Mouse (Mus musculus) ES-E14 (cell line): ENCODE data around the gene Cops3.

Experiments
- CHD2 ChIP-seq: IDR thresholded peaks from 2 replicates; pipeline ENCODE4 v1.6.1; 2014; ENCODE audit warnings: mild to moderate bottlenecking, low read depth, low read length, inconsistent platforms
- HCFC1 ChIP-seq: IDR thresholded peaks from 2 replicates; pipeline ENCODE4 v1.6.1; 2012; ENCODE audit warnings: low read length, inconsistent platforms, borderline replicate concordance; ENCODE audit not compliant: insufficient read depth
- MAFK ChIP-seq: IDR thresholded peaks from 2 replicates; pipeline ENCODE4 v1.6.1; 2014; ENCODE audit warnings: mild to moderate bottlenecking, low read depth, low read length, inconsistent platforms; ENCODE audit not compliant: insufficient read depth
- ZC3H11A ChIP-seq: IDR thresholded peaks from 2 replicates; pipeline ENCODE4 v1.6.1; 2012; ENCODE audit warnings: low read depth, mild to moderate bottlenecking, inconsistent platforms, low read length, borderline replicate concordance

DNA sequence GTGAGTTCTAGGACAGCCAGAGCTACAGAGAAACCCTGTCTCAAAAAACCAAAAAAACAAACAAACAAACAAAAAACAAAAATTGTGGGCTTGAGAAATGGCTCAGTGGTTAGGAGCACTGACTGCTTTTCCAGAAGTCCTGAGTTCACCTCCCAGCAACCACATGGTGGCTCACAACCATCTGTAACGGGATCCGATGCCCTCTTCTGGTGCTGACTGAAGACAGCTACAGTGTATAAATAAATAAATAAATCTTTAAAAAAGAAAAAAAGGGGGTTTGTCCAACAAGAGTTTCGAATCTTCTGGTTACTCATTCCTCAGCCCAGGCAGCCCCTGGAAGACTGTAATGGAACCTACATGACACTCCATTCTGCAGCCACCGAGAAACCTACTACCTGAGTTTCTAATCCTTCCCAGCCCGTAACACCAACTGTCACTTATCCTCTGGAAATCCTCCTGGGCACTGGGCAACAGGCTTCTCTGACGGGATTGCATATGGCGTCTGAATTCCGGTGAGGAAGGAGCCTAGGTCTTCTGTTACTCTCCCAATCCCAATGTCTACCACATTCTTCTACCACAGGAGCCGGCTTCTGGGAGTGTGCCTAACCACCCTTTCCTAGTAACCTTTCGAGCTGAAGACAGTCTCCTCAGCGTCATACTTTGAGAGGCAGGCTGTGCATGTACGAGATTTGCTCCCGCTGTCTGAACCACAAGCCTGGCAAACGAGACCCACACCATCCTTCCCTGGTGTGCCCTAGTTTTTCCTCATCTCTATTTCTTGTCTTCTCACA is 31.3 kb downstream of the Cops3 start:
- TF ChIP-seq CHD2: no peak
- TF ChIP-seq MAFK: no peak
- TF ChIP-seq HCFC1: no peak
- no peak for TF ChIP-seq ZC3H11A
